Mouse (Mus musculus) myocyte (in vitro differentiated cells): Measurements from ENCODE around the gene Xrn2. TPM values are rescaled to one million over a fixed set of nuclear protein-coding genes. Genes with fewer than 3 reads are reported as not detected.

ENCODE experiments used
- H3K27me3 ChIP-seq: one replicate; pipeline ENCODE4 v1.6.1; 2011; ENCODE audit not compliant: control insufficient read depth, insufficient read depth, insufficient read length
- H3K36me3 ChIP-seq: one replicate; pipeline ENCODE4 v1.6.1; 2011; ENCODE audit not compliant: control insufficient read depth, insufficient read depth
- H3K4me2 ChIP-seq: one replicate; pipeline ENCODE4 v1.6.1; 2011; ENCODE audit warnings: low read depth, control low read depth
- H3K4me3 ChIP-seq: one replicate; pipeline ENCODE4 v1.5.1; 2011; ENCODE audit warnings: mild to moderate bottlenecking, control low read depth, moderate library complexity
- H3K79me2 ChIP-seq: one replicate; pipeline ENCODE4 v1.6.1; 2011; ENCODE audit not compliant: control insufficient read depth, insufficient read depth
- H3ac ChIP-seq: one replicate; pipeline ENCODE4 v1.6.1; 2011; ENCODE audit not compliant: control insufficient read depth, insufficient read length
- CEBPB ChIP-seq: IDR thresholded peaks from 2 replicates; pipeline ENCODE4 v1.6.1; 2011; ENCODE audit warnings: mild to moderate bottlenecking, moderate library complexity; ENCODE audit not compliant: poor library complexity, insufficient read depth, severe bottlenecking
- E2F4 ChIP-seq: IDR thresholded peaks from one replicate; pipeline ENCODE4 v1.6.1; 2011; ENCODE audit warnings: mild to moderate bottlenecking, control low read depth, moderate library complexity; ENCODE audit not compliant: insufficient read depth
- MAX ChIP-seq: IDR thresholded peaks from one replicate; pipeline ENCODE4 v1.6.1; 2011; ENCODE audit warnings: low read depth, mild to moderate bottlenecking, control low read depth
- MYOD1 ChIP-seq, 3 experiments: IDR thresholded peaks; one replicate each; pipeline ENCODE4 v1.6.1; 2011; ENCODE audit warnings: control low read depth in 2 of 3, low read depth in 2 of 3, mild to moderate bottlenecking in 2 of 3, moderate library complexity in 1 of 3; ENCODE audit not compliant: insufficient read length in 2 of 3, control insufficient read depth in 1 of 3
- MYOG ChIP-seq, 3 experiments: IDR thresholded peaks; one replicate each; pipeline ENCODE4 v1.6.1; 2011; ENCODE audit warnings: control low read depth in 2 of 3, low read depth in 2 of 3, mild to moderate bottlenecking in 2 of 3; ENCODE audit not compliant: insufficient read length in 2 of 3, control insufficient read depth in 1 of 3, insufficient read depth in 1 of 3
- POLR2A ChIP-seq: IDR thresholded peaks from one replicate; pipeline ENCODE4 v1.6.1; 2011; ENCODE audit warnings: low read depth, mild to moderate bottlenecking, control low read depth, moderate library complexity; ENCODE audit not compliant: insufficient read length
- POLR2AphosphoS2 ChIP-seq: IDR thresholded peaks from one replicate; pipeline ENCODE4 v1.6.1; 2011; ENCODE audit warnings: low read depth, control low read depth; ENCODE audit not compliant: insufficient read length
- REST ChIP-seq: IDR thresholded peaks from one replicate; pipeline ENCODE4 v1.6.1; 2011; ENCODE audit warnings: mild to moderate bottlenecking, control low read depth, moderate library complexity; ENCODE audit not compliant: insufficient read depth, insufficient read length
- SRF ChIP-seq: IDR thresholded peaks from one replicate; pipeline ENCODE4 v1.6.1; 2011; ENCODE audit warnings: low read depth; ENCODE audit not compliant: control insufficient read depth, insufficient read length
- TCF12 ChIP-seq: IDR thresholded peaks from one replicate; pipeline ENCODE4 v1.6.1; 2011; ENCODE audit warnings: mild to moderate bottlenecking, control low read depth; ENCODE audit not compliant: poor library complexity, insufficient read depth, severe bottlenecking
- TCF3 ChIP-seq: IDR thresholded peaks from one replicate; pipeline ENCODE4 v1.6.1; 2011; ENCODE audit warnings: low read depth, control low read depth; ENCODE audit not compliant: insufficient read length
- USF1 ChIP-seq: IDR thresholded peaks from one replicate; pipeline ENCODE4 v1.6.1; 2011; ENCODE audit warnings: low read depth, mild to moderate bottlenecking, control low read depth, moderate library complexity
- polyA plus RNA-seq: library from polyadenylated mRNA; unstranded; fragments of >200 nt; fragmentation: generic; extraction: Trizol; gene quantifications from one replicate; pipeline ENCODE4 v1.2.1, GENCODE M21; 2012; ENCODE audit warnings: missing spikeins

Gene Xrn2
- polyA plus RNA-seq, 1 experiment = 40.7 TPM

DNA sequence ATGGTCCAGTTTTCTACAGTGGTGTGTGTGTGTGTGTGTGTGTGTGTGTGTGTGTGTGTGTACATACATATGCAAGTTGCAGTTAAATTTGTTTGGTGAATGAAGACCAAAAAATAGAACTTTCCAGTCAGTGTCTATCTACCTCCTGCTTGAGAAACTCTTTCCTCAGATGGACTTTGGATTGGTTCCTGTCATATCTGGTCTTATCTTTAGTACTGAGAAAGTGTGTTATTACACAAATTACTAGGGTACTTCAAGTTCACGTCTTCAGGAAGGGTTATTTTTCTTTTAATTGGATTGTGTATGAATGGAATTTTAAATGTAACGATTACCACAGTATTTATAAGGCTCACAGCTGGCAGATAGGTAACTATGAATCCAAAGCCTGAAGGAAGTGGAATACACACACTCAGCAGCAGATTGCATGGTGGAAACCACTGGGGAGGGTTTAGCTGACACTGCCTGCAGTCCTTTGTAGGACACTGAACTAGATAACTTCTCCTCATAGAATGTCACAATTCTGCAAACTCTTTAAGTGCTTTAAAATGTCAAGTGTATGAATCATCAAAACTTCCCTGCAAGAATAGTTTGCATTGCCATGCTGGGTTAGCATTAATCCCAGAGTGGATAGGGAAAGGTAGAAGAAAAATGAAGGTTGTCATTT lies 40.6 kb downstream of the Xrn2 start:
- TF ChIP-seq REST = no peak
- TF ChIP-seq CEBPB = no peak
- TF ChIP-seq USF1 = no peak
- no peak for TF ChIP-seq MAX
- H3K36me3 ChIP-seq = peaks cover 48% of the 10 kb centered on the region
- no peak overlapping the region for H3K4me2 ChIP-seq
- H3K27me3 ChIP-seq = no peaks in the 10 kb centered on the region
- H3ac ChIP-seq = no peak overlapping the region
- no peak overlapping the region for H3K4me3 ChIP-seq
- no peaks in the 10 kb centered on the region for H3K79me2 ChIP-seq

DNA sequence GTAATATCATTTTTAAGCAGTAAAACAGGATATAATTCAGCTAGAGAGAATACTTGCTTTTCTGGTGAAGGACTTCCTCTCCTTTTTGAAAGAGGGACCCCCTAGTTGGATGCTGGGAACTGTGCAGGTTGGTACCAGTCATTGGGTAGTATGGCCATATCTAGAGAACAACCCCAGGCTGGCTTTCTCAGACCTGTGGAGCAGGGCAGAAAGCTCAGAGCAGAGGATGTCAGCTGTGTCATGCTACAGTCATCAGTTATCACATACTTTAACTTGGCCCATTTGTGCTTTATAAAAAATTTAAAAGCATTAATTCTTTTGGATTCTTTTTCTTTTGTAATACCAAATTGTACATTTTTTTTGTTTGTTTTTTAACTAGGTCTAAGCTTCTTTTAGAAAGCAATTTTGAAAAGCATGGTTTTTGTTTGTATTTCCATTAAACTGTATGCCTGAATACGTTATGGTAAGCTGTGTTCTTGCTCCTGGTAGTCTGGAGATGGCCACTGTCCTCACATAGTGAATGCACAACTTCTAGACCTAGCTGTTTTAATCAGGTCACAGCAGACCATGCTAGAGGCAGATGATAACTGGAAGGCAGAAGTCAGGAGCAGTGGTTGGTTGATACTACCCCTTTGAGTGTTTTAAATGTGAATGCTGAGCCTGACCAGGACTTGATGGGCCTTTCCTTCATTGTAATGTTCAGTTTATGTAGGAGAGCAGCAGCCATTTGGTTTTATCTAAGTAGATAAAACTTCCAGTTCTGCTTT lies 54.9 kb downstream of the Xrn2 start:
- Histone ChIP-seq H3K79me2 (no peaks in the 10 kb centered on the region), H3K27me3 (no peaks in the 10 kb centered on the region), H3ac (no peak overlapping the region), H3K4me3 (no peak overlapping the region), H3K4me2 (no peak overlapping the region), H3K36me3 (peaks cover 51% of the 10 kb centered on the region)
- TF ChIP-seq CEBPB (no peak), E2F4 (no peak), REST (no peak), TCF3 (no peak), POLR2AphosphoS2 (no peak), POLR2A (no peak), MYOD1 (IDR thresholded peaks at IDR 0.05; ENCODE audit: control insufficient read depth in 1 of 3, insufficient read length in 2 of 3, low read depth in 2 of 3) (no peak), USF1 (no peak), SRF (no peak), TCF12 (no peak), MAX (no peak), MYOG (IDR thresholded peaks at IDR 0.05; ENCODE audit: control insufficient read depth in 1 of 3, insufficient read depth in 1 of 3, insufficient read length in 2 of 3, low read depth in 2 of 3) (no peak)

GRCm38 (mm10) chr2:147069077-147069476 lies 56.3 kb downstream of the Xrn2 start:
- TF ChIP-seq REST (no peak), TCF12 (no peak), MAX (no peak), POLR2A (no peak), TCF3 (no peak), USF1 (no peak), E2F4 (no peak)
- Histone ChIP-seq H3K4me3 (no peak overlapping the region), H3K4me2 (no peak overlapping the region), H3ac (no peak overlapping the region), H3K36me3 (peaks cover 38% of the 10 kb centered on the region), H3K27me3 (no peaks in the 10 kb centered on the region), H3K79me2 (no peaks in the 10 kb centered on the region)

- Histone ChIP-seq H3K36me3 (peaks cover 37% of the 10 kb centered on the region), H3K27me3 (no peaks in the 10 kb centered on the region), H3ac (no peak overlapping the region)
Observed at GRCm38 (mm10) chr2:147070305-147070704, 57.5 kb downstream of the Xrn2 start.

DNA sequence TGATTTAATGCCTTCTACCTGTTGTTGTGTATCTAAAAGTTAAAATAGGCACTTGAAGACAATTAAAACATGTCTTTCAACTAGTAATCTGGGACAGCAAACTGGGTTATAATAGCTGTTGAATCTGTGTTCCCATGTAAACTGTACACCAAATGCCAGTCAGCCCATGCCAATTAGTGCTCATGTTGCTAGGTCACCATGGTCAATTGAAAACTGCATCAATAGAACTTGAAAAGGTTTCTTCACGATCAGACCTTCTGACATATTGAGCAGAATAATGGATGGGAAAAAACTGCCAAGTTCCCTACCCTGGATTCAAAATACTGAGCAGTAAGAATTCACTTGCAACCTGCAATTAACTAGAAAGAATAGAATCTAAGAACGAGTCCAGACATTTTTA lies 61.2 kb downstream of the Xrn2 start:
- TF ChIP-seq POLR2AphosphoS2 = no peak
- TF ChIP-seq MAX = no peak
- TF ChIP-seq MYOD1 (IDR thresholded peaks at IDR 0.05; ENCODE audit: control insufficient read depth in 1 of 3, insufficient read length in 2 of 3, low read depth in 2 of 3) = no peak
- no peak for TF ChIP-seq REST
- no peak for TF ChIP-seq USF1
- TF ChIP-seq POLR2A = no peak
- TF ChIP-seq TCF3 = no peak
- no peak for TF ChIP-seq TCF12
- no peak for TF ChIP-seq SRF
- no peak for TF ChIP-seq MYOG (IDR thresholded peaks at IDR 0.05; ENCODE audit: control insufficient read depth in 1 of 3, insufficient read depth in 1 of 3, insufficient read length in 2 of 3, low read depth in 2 of 3)
- no peak for TF ChIP-seq E2F4
- no peak for TF ChIP-seq CEBPB

More at GRCm38 (mm10) chr2:147070305-147070704, 57.5 kb downstream of the Xrn2 start:
- Histone ChIP-seq H3K4me2 (no peak overlapping the region), H3K79me2 (no peaks in the 10 kb centered on the region), H3K4me3 (no peak overlapping the region)
- no peak for TF ChIP-seq TCF3
- no peak for TF ChIP-seq MAX
- TF ChIP-seq REST = no peak
- TF ChIP-seq E2F4 = no peak
- no peak for TF ChIP-seq USF1
- no peak for TF ChIP-seq MYOG (IDR thresholded peaks at IDR 0.05; ENCODE audit: control insufficient read depth in 1 of 3, insufficient read depth in 1 of 3, insufficient read length in 2 of 3, low read depth in 2 of 3)
- TF ChIP-seq TCF12 = no peak
- TF ChIP-seq SRF = no peak
- no peak for TF ChIP-seq MYOD1 (IDR thresholded peaks at IDR 0.05; ENCODE audit: control insufficient read depth in 1 of 3, insufficient read length in 2 of 3, low read depth in 2 of 3)
- TF ChIP-seq POLR2AphosphoS2 = no peak
- no peak for TF ChIP-seq POLR2A
- TF ChIP-seq CEBPB = no peak

More for the DNA sequence above, 61.2 kb downstream of the Xrn2 start:
- Histone ChIP-seq H3K4me2 (no peak overlapping the region), H3K4me3 (no peak overlapping the region), H3K79me2 (no peaks in the 10 kb centered on the region), H3ac (no peak overlapping the region), H3K27me3 (no peaks in the 10 kb centered on the region), H3K36me3 (peaks cover 49% of the 10 kb centered on the region)
